Mouse (Mus musculus) urinary bladder, adult 2 months (tissue): ENCODE data around the gene Ccdc40. TPM values are rescaled to one million over a fixed set of nuclear protein-coding genes. Genes with fewer than 3 reads are reported as not detected.
"Not testable (repeated sequence)": the region's sequence is repeated elsewhere in the genome, so short reads cannot be mapped to it uniquely, and the experiment has no call there.

ENCODE experiments used
- DNase-seq: peaks from one replicate; pipeline ENCODE4 v3.0.0; 2022; ENCODE audit warnings: low spot score
- polyA plus RNA-seq: library from polyadenylated mRNA; depleted of rRNA; stranded (reverse); fragments of >200 nt; gene quantifications from 2 replicates; pipeline ENCODE4 v1.2.3, GENCODE M21; 2012; rRNA removed

Gene Ccdc40
- polyA plus RNA-seq, 1 experiment, result 0.77 TPM

- no peak for DNase-seq
Observed at GRCm38 (mm10) chr11:119285791-119286527, 57.6 kb downstream of the Ccdc40 start.

DNA sequence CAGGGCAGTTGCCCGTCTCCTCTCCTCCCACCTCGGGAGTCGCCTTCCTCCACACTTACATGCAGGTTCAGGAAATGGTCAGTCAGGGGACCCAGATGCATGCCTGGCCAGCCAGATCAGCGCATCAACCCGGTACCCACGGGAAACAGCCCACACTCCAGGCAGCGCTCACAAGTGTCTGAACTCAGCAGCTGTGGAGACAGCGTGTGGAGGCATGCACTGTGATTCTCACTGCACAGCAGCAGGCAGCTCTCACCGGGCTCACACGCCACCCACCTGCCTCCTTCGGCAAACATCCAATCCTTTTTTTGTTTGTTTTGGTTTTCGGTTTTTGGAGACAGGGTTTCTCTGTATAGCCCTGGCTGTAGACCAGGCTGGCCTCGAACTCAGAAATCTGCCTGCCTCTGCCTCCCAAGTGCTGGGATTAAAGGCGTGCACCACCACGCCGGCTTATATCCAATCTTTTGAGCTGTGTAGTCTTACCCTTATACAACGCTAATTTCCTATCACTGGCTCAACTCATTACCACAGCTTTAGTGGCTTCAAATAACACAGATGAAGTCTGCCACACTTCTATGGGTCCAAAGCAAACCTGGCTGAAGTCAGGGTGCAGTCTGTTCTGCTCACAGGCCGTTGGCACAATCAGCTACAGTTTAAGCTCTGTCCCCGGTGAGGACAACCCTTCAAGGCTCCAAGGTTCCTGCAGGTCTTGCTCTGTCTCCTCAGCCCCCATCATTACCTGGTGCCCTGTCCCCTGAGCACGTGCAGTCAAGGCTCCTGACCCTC lies 59.0 kb downstream of the Ccdc40 start:
- no peak for DNase-seq

DNA sequence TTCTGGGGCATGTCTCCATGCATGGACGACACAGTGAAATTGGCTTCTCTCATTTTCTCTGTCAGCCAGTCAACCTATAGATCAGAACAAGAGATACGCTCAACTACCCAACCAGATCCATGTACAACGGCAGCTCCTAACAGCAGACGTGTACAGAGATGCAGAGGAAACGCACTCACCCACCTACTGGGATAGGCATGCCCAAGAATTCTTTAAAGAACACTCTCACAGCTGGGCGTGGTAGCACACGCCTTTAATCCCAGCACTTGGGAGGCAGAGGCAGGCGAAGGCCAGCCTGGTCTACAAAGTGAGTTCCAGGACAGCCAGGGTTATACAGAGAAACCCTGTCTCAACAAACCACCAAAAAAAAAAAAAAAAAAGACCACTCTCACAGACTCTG lies 64.5 kb downstream of the Ccdc40 start:
- not testable (repeated sequence) for DNase-seq

DNA sequence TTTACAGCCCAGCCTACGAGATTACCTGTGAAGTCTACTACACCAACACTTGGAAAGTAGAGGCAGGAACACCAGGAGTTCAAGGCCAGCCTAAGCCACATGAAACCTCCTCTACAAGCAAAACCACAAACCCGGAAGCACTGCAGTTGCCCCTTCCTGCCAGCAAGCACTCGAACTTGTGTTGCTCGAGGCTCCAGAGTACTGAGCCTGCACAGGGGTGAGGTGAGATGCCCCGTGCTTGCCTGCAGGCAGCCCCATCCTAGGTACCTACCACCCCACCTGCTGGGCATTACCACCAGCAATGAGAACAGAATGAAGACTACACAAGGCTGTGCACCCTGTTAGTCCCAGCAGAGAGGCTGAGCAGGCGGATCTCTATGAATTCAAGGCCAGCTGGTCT lies 69.6 kb downstream of the Ccdc40 start:
- DNase-seq, result no peak

GRCm38 (mm10) chr11:119298917-119299316 lies 70.5 kb downstream of the Ccdc40 start:
- no peak for DNase-seq

DNA sequence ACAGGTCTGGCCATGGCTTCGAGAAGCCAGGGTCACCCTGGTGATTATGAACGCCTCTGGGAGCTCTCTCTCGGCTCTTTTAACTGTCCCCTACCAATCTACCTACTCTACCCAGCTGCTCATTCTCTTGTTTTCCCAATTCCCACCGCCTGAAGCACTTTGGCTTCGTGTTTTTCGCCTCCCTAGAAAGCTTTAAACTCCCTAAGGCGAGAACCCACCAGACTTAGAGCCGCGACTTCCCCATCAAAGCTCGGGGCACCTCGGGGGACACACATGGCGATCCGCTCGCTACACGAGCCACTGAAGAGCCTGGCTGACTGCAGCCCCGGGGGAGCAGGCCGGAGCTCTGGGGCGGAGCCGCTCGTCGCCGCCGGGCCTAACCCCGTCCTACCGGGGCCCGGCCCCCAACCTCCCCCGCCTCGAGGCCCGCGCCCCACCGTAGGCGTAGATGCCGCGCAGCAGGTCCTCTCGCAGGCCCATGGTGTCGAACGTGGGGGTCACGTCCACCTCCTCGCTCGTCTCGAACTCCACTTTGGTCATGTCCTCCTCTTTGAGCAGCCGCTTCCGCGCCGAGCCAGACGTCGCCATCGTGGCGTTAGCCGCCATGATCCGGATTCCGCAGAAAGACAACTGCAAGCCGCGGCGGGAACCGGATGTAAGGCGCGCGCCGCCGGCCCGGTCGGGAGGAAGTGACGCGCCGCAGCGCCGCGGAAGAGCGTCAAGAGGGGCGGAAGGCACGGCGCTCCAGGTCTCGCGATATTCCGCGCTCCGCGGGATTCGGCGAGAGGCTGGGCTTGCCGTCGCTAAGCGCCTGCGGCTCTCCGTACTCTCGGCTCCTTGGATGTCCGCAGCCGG lies 71.2 kb downstream of the Ccdc40 start, which contains the start of gene Eif4a3:
Gene Eif4a3, minus strand, starts transcription at position 699 of the 855 bp plus-strand sequence.
- peak; percentile 98 for DNase-seq

- DNase-seq, result no peak
Observed at GRCm38 (mm10) chr11:119300246-119300935, 72.0 kb downstream of the Ccdc40 start.

DNA sequence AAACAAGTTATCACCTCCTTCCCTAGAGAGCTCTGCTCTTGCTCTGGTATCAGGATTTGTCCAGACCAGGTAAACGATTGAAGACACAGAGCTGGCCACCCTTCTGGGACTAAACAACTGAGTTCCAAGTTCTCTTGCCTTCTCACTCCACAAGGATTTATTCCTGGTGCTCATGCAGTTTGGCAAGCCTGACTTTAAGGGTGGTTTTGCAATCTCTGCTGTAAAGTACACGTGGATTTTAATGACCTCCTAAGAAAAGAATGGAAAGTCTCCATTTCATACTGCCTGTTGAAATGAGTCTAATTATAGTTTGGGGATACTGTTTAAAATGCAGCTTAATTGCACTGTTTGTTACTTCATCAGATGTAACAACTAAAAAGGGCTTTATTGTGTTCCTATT lies 72.6 kb downstream of the Ccdc40 start:
- no peak for DNase-seq

GRCm38 (mm10) chr11:119304904-119305712 lies 76.7 kb downstream of the Ccdc40 start:
- DNase-seq, result no peak

DNA sequence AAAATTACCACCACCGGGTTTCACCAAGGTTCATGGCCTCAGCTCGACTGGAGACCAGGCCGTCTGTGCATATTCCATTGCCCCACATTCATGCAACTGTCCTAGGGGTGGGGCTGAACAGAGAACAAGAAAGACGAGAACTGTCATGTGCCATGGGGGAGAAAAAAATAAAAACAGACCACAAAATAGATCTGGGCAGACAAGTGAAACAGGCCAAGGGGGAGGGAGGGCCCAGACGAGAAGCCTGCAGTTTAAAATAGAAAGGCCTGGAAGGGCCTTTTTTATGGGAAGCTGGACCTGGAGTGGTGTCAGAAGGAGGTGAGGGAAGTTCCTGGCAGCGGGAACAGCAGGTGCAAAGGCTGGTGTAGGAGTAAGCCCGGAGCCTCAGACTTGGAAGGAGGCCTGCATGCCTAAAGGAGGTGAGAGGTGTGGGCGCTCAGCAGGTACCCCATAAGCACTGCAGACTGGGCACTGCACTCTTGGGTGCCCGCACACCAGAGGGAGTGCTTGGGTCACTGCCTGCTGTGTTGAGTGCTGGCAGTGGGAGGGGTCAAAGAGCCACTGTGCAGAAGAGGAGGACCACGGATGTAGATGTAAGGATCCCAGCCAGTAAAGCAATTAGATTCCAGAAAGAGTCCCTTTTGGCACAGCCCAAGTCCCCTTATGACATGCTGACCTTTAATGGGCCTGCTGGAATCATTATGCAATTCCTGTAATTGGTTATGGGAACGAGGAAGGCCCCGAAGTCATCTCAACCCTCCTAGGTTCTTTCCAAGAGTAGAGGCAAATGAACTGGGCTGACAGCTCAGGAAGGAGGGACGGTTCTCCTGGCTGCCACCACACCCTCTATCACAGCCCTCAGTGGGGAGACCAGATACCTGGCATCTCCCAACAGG lies 78.6 kb downstream of the Ccdc40 start:
- DNase-seq, result no peak

DNA sequence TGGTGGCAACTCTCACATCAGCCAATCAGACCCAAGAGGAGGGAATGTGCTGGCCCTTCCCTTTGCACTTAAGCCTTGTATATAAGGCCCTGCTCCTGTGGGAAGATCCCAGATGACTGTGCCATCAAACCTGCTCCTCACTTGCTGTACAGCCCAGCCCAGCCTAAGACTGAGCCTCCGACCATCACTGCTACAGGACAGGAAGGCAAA lies 79.2 kb downstream of the Ccdc40 start, which contains the start of gene Card14:
Gene Card14, plus strand, starts transcription at position 111 of the 210 bp plus-strand sequence.
- no peak for DNase-seq

GRCm38 (mm10) chr11:119307916-119308315 lies 79.5 kb downstream of the Ccdc40 start:
- no peak for DNase-seq

DNA sequence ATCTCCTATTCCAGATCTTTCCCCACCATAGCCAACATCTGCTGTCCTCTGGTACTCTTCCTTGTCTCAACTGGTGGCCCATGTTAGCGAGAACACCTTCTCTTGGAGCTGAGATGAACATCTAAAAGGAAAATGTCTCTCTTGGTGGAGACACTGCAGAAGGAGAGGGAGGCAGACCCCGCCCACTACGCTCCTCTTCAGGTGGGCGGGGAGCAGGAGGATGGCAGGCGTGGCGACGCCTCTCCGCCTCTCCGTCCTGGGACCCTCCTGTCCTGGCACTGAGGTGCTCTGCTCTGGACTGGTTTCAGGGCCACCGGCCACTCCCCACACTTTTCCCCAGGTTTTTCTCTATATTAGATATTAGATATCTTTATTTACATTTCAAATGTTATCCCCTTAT lies 82.2 kb downstream of the Ccdc40 start:
- DNase-seq, result no peak

- no peak for DNase-seq
Observed at GRCm38 (mm10) chr11:119314252-119314936, 86.0 kb downstream of the Ccdc40 start.

Other genes starting within 250 kb of the Ccdc40 start
- gene Enpp7, start 240.4 kb upstream of the Ccdc40 start, polyA plus RNA-seq, result 0.08 TPM in 1 of 2 replicates, not detected in the other
- 3.0 TPM in 2 replicates for gene Cbx2, start 205.6 kb upstream of the Ccdc40 start, polyA plus RNA-seq
- 5.4 and 6.8 TPM in 2 replicates for gene Cbx8, start 187.6 kb upstream of the Ccdc40 start, polyA plus RNA-seq
- gene Cbx4, start 142.4 kb upstream of the Ccdc40 start, polyA plus RNA-seq, result 32.2 and 36.0 TPM in 2 replicates
- gene Tbc1d16, start 73 bp upstream of the Ccdc40 start, polyA plus RNA-seq, result 15.8 and 20.8 TPM in 2 replicates
- gene Gaa, start 39.3 kb downstream of the Ccdc40 start, polyA plus RNA-seq, result 95.0 and 113 TPM in 2 replicates
- gene Eif4a3, start 71.5 kb downstream of the Ccdc40 start, polyA plus RNA-seq, result 106 and 121 TPM in 2 replicates
- 4.7 and 5.0 TPM in 2 replicates for gene Card14, start 79.2 kb downstream of the Ccdc40 start, polyA plus RNA-seq
- gene Sgsh, start 127.0 kb downstream of the Ccdc40 start, polyA plus RNA-seq, result 8.2 and 11.6 TPM in 2 replicates
- gene Slc26a11, start 127.0 kb downstream of the Ccdc40 start, polyA plus RNA-seq, result 10.0 and 11.7 TPM in 2 replicates
- gene Rnf213, start 164.5 kb downstream of the Ccdc40 start, polyA plus RNA-seq, result 42.4 and 42.5 TPM in 2 replicates